Mouse (Mus musculus) embryonic facial prominence, embryonic 14.5 days (tissue): ENCODE results near the gene Inpp4b. TPM values are rescaled to one million over a fixed set of nuclear protein-coding genes. Genes with fewer than 3 reads are reported as not detected.
A peak's percentile ranks its signal among the peaks of the same experiment; 100 is the strongest.

Experiments
- ATAC-seq: fragments of 200-750 bp; cut with Nextera tagmentation; 2 replicates; pipeline ENCODE4 v1.8.0; 2017; ENCODE audit warnings: low read depth, moderate number of reproducible peaks, moderate TSS enrichment
- DNase-seq: peaks from one replicate; pipeline ENCODE4 v3.0.0-alpha.2; 2015; ENCODE audit warnings: low spot score
- H3K27ac ChIP-seq: fragments of 300-500 bp; sonication (generic); replicated peaks from 2 replicates; pipeline ENCODE4 v1.5.1; 2014; ENCODE audit warnings: low read depth, mild to moderate bottlenecking, low read length, moderate library complexity
- H3K27me3 ChIP-seq: fragments of 300-500 bp; sonication (generic); replicated peaks from 2 replicates; pipeline ENCODE4 v1.6.1; 2014; ENCODE audit warnings: low read length; ENCODE audit not compliant: control insufficient read depth, insufficient read depth
- H3K36me3 ChIP-seq: fragments of 300-500 bp; sonication (generic); 2 replicates; pipeline ENCODE4 v1.6.1; 2014; ENCODE audit warnings: low read length, mixed read lengths; ENCODE audit not compliant: control insufficient read depth, insufficient read depth
- H3K4me1 ChIP-seq: fragments of 300-500 bp; sonication (generic); 2 replicates; pipeline ENCODE4 v1.6.1; 2014; ENCODE audit warnings: antibody characterized with exemption, low read length; ENCODE audit not compliant: control insufficient read depth, insufficient read depth
- H3K4me2 ChIP-seq: fragments of 300-500 bp; sonication (generic); 2 replicates; pipeline ENCODE4 v1.6.1; 2014; ENCODE audit warnings: low read depth, mild to moderate bottlenecking, low read length, moderate library complexity, mixed read lengths
- H3K4me3 ChIP-seq: fragments of 300-500 bp; sonication (generic); 2 replicates; pipeline ENCODE4 v1.5.1; 2014; ENCODE audit warnings: low read depth, mild to moderate bottlenecking, low read length
- H3K9ac ChIP-seq: fragments of 300-500 bp; sonication (generic); 2 replicates; pipeline ENCODE4 v1.6.1; 2014; ENCODE audit warnings: low read depth, mild to moderate bottlenecking, low read length, moderate library complexity, mixed read lengths
- H3K9me3 ChIP-seq: fragments of 300-500 bp; sonication (generic); 2 replicates; pipeline ENCODE4 v1.6.1; 2016; ENCODE audit warnings: low read length; ENCODE audit not compliant: control insufficient read depth
- WGBS: fragments of 180-500 bp; shearing (Covaris S2); extraction: QIAGEN DNeasy Blood & Tissue Kit; methylation state at CpG from one replicate; pipeline ENCODE4 v1.1.7; 2014; 5-methylcytosine and 5-hydroxymethylcytosine counted together
- polyA plus RNA-seq: library from polyadenylated mRNA; unstranded; fragments of >200 nt; fragmentation: Nextera tagmentation; extraction: Ambion mirVana; gene quantifications from 2 replicates; pipeline ENCODE4 v1.2.1, GENCODE M21; 2014

The Inpp4b gene
- polyA plus RNA-seq, 1 experiment from 2014 or later, result 14.9 TPM

- H3K4me3 ChIP-seq, result no peak overlapping the region
Measured at GRCm38 (mm10) chr8:81358108-81358507, 15.8 kb downstream of the Inpp4b start.

DNA sequence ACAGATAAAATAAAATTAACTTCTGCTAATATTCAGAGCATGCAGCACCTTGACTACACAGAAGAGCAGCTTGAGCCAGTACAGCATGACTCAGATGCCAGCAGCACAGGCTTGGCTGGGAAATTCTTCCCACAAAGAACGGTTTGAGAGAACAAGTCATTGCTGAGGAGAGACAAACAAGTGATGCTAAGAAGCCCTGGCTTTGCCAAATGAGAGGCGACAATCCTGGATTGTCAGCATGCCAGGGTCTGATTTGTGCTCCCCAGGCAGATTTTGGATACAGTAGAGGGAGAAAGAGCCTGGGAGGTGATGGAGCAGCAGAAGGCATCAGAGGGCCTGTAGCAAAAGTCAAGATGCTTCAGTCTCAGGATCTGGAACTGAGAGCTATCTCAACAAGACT, 18.2 kb downstream of the Inpp4b start:
- H3K27ac ChIP-seq, result no peak overlapping the region
- H3K4me1 ChIP-seq, result no peaks in the 10 kb centered on the region
- H3K36me3 ChIP-seq, result no peaks in the 10 kb centered on the region
- H3K4me3 ChIP-seq, result no peak overlapping the region
- 63% methylated on average over 2 of the region's 2 CpGs for WGBS
- H3K27me3 ChIP-seq, result no peaks in the 10 kb centered on the region
- ATAC-seq (no peak), DNase-seq (no peak)
- H3K4me2 ChIP-seq, result no peak overlapping the region
- no peaks in the 10 kb centered on the region for H3K9me3 ChIP-seq
- no peak overlapping the region for H3K9ac ChIP-seq

More at GRCm38 (mm10) chr8:81358108-81358507, 15.8 kb downstream of the Inpp4b start:
- H3K27ac ChIP-seq, result no peak overlapping the region
- H3K36me3 ChIP-seq, result no peaks in the 10 kb centered on the region
- 71% methylated on average over 6 of the region's 6 CpGs for WGBS
- H3K4me1 ChIP-seq, result no peaks in the 10 kb centered on the region
- no peaks in the 10 kb centered on the region for H3K27me3 ChIP-seq
- no peak overlapping the region for H3K4me2 ChIP-seq
- no peak overlapping the region for H3K9ac ChIP-seq
- ATAC-seq (no peak), DNase-seq (peak; percentile 41)
- no peaks in the 10 kb centered on the region for H3K9me3 ChIP-seq

- H3K4me2 ChIP-seq, result no peak overlapping the region
- H3K27ac ChIP-seq, result no peak overlapping the region
- no peaks in the 10 kb centered on the region for H3K27me3 ChIP-seq
- no peak for DNase-seq
- ATAC-seq, result no peak
- H3K9me3 ChIP-seq, result no peaks in the 10 kb centered on the region
- H3K36me3 ChIP-seq, result no peaks in the 10 kb centered on the region
- H3K4me3 ChIP-seq, result no peak overlapping the region
- H3K4me1 ChIP-seq, result no peaks in the 10 kb centered on the region
- WGBS, result 81% methylated on average over 2 of the region's 2 CpGs
- no peak overlapping the region for H3K9ac ChIP-seq
Measured at GRCm38 (mm10) chr8:81361162-81361561, 18.8 kb downstream of the Inpp4b start.

- no peak overlapping the region for H3K4me3 ChIP-seq
- H3K4me1 ChIP-seq, result no peaks in the 10 kb centered on the region
- no peaks in the 10 kb centered on the region for H3K9me3 ChIP-seq
- no peak for DNase-seq
- no peak for ATAC-seq
- WGBS, result 59% methylated on average over 5 of the region's 5 CpGs
- no peaks in the 10 kb centered on the region for H3K27me3 ChIP-seq
- no peak overlapping the region for H3K27ac ChIP-seq
- no peak overlapping the region for H3K9ac ChIP-seq
- H3K4me2 ChIP-seq, result no peak overlapping the region
- H3K36me3 ChIP-seq, result no peaks in the 10 kb centered on the region
Measured at GRCm38 (mm10) chr8:81370607-81371006, 28.3 kb downstream of the Inpp4b start.

DNA sequence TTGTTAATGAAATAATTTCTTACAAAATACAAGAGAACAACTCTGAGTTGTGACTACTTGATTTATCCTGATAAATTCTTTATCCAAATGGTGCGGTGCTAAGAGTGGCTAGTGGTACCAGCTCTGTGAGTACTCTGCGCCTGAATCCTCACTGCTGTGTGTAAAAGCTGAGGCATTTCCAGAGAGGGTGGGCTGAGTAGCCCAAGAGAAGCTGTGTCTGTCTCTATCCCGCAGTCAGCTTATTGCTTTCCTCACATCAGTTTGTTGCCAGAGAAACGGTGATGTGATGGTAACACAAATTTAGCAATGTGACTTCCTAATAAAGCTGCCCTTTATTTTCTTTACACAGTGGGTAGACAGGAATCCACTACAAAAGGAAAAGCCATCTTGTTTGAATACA, 29.5 kb downstream of the Inpp4b start:
- H3K27ac ChIP-seq, result no peak overlapping the region
- 73% methylated on average over 4 of the region's 4 CpGs for WGBS
- no peaks in the 10 kb centered on the region for H3K9me3 ChIP-seq
- no peaks in the 10 kb centered on the region for H3K36me3 ChIP-seq
- H3K4me3 ChIP-seq, result no peak overlapping the region
- DNase-seq (no peak), ATAC-seq (no peak)
- no peaks in the 10 kb centered on the region for H3K4me1 ChIP-seq
- no peak overlapping the region for H3K9ac ChIP-seq
- H3K4me2 ChIP-seq, result no peak overlapping the region
- no peaks in the 10 kb centered on the region for H3K27me3 ChIP-seq

- H3K4me3 ChIP-seq, result no peak overlapping the region
- H3K36me3 ChIP-seq, result no peaks in the 10 kb centered on the region
- no peaks in the 10 kb centered on the region for H3K4me1 ChIP-seq
- no peaks in the 10 kb centered on the region for H3K27me3 ChIP-seq
- DNase-seq, result no peak
- no peaks in the 10 kb centered on the region for H3K9me3 ChIP-seq
- no peak overlapping the region for H3K27ac ChIP-seq
- WGBS, result 85% methylated on average over 4 of the region's 4 CpGs
- ATAC-seq, result no peak
- no peak overlapping the region for H3K4me2 ChIP-seq
- no peak overlapping the region for H3K9ac ChIP-seq
Measured at GRCm38 (mm10) chr8:81374877-81375475, 32.6 kb downstream of the Inpp4b start.

DNA sequence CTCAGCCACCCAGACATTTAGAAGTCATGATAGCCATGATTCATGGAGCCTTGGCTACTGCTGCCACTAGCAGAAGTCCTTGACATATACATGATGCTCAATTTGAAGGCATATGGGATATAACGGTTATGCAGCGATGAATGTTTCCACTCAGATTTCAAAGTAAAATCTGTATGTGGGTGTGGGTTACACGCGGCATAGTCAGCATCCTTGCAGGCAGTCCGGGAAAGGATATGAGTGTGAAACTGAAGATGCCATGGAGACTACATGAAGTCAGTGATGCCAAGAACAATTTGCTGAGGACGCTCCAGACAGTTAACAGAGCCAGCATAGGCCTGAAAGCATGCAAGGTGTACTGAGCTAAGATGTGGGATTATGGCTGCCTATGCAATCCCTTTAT, 46.6 kb downstream of the Inpp4b start:
- H3K27ac ChIP-seq, result no peak overlapping the region
- H3K4me2 ChIP-seq, result no peak overlapping the region
- H3K4me1 ChIP-seq, result no peaks in the 10 kb centered on the region
- no peak overlapping the region for H3K4me3 ChIP-seq
- no peak overlapping the region for H3K9ac ChIP-seq
- ATAC-seq (no peak), DNase-seq (no peak)
- H3K36me3 ChIP-seq, result no peaks in the 10 kb centered on the region
- H3K9me3 ChIP-seq, result no peaks in the 10 kb centered on the region
- no peaks in the 10 kb centered on the region for H3K27me3 ChIP-seq
- WGBS, result 82% methylated on average over 6 of the region's 6 CpGs

- H3K4me2 ChIP-seq, result no peak overlapping the region
- H3K9me3 ChIP-seq, result no peaks in the 10 kb centered on the region
- peak; percentile 31 for DNase-seq
- no peak overlapping the region for H3K4me3 ChIP-seq
- no peaks in the 10 kb centered on the region for H3K36me3 ChIP-seq
- H3K4me1 ChIP-seq, result no peaks in the 10 kb centered on the region
- no peak overlapping the region for H3K9ac ChIP-seq
- no peak overlapping the region for H3K27ac ChIP-seq
- ATAC-seq, result no peak
- H3K27me3 ChIP-seq, result no peaks in the 10 kb centered on the region
Measured at GRCm38 (mm10) chr8:81399071-81399470, 56.7 kb downstream of the Inpp4b start.

- H3K4me1 ChIP-seq, result no peaks in the 10 kb centered on the region
- H3K9ac ChIP-seq, result no peak overlapping the region
- 69% methylated on average over 4 of the region's 4 CpGs for WGBS
- ATAC-seq (no peak), DNase-seq (no peak)
- no peaks in the 10 kb centered on the region for H3K27me3 ChIP-seq
- H3K36me3 ChIP-seq, result no peaks in the 10 kb centered on the region
- no peak overlapping the region for H3K27ac ChIP-seq
- no peak overlapping the region for H3K4me2 ChIP-seq
- no peak overlapping the region for H3K4me3 ChIP-seq
- no peaks in the 10 kb centered on the region for H3K9me3 ChIP-seq
Measured at GRCm38 (mm10) chr8:81399501-81399900, 57.1 kb downstream of the Inpp4b start.
